Comparison of ENCODE assay signal across 21 mouse cellular contexts in the genomic region with DNA sequence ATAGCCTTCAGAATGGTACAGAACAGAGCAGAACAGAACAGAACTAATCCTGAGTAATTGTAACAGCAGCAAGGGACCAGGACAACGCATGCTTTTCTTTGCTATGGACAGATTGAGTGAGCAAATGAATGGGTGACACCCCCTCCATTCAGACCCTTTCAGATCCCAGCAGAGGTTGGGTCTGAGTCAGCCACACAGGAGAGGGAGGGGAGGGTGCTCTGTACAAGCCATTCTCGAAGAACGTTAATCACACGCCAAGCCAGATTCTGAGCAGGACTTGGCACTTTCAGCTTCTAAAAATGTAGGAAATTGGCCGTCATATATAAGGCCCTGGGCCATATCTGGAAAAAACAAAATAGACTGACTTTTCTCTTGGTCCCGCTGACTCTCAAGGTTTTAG. TPM values are rescaled to one million over a fixed set of nuclear protein-coding genes. Genes with fewer than 3 reads are reported as not detected.
A peak's percentile ranks its signal among the peaks of the same experiment; 100 is the strongest.
DNase-seq lines count a peak whose midpoint lies in the region; ATAC-seq lines count a peak whose summit lies in the region.
"Had no signal": no experiment of that assay in that cellular context is flagged by ENCODE, and none has a peak within 500 bp of the region (broad histone marks: within the 10 kb centered on the region; RNA-seq: fewer than 3 reads in every experiment).

No protein-coding gene starts in this region.

- WGBS in hindbrain, embryonic 10.5 days: 52% methylated on average over 6 of the region's 6 CpGs
- WGBS in hindbrain, embryonic 16.5 days: 37% methylated on average over 6 of the region's 6 CpGs
- WGBS in forebrain, embryonic 16.5 days: 14% methylated on average over 6 of the region's 6 CpGs

- H3K27me3 ChIP-seq in hindbrain, embryonic 10.5 days (ENCODE audit: insufficient read depth, poor library complexity, severe bottlenecking): peaks cover 7% of the 10 kb centered on the region; the same call in 1 of the 2 replicates
- H3K27me3 ChIP-seq in hindbrain, embryonic 16.5 days (replicated peaks; ENCODE audit: control insufficient read depth, insufficient read depth, low read length): no peaks in the 10 kb centered on the region
- H3K27me3 ChIP-seq in forebrain, embryonic 16.5 days (replicated peaks; ENCODE audit: control insufficient read depth, insufficient read depth, low read length): no peaks in the 10 kb centered on the region
- H3K27me3 ChIP-seq: hindbrain, embryonic 15.5 days; liver, embryonic 13.5 days had no signal

- peaks cover 85% of the 10 kb centered on the region for H3K4me1 ChIP-seq in hindbrain, embryonic 10.5 days (replicated peaks)
- H3K4me1 ChIP-seq in hindbrain, embryonic 16.5 days (ENCODE audit: control insufficient read depth, insufficient read depth, low read depth, low read length): no peaks in the 10 kb centered on the region; the same call in 1 of the 2 replicates
- H3K4me1 ChIP-seq in forebrain, embryonic 16.5 days (replicated peaks; ENCODE audit: control insufficient read depth, insufficient read depth, low read length): peaks cover 18% of the 10 kb centered on the region
- H3K4me1 ChIP-seq: hindbrain, embryonic 15.5 days; liver, embryonic 13.5 days had no signal

- peaks cover 39% of the 10 kb centered on the region for H3K36me3 ChIP-seq in hindbrain, embryonic 10.5 days
- no peaks in the 10 kb centered on the region for H3K36me3 ChIP-seq in hindbrain, embryonic 16.5 days (ENCODE audit: control insufficient read depth, insufficient read depth, low read length)
- no peaks in the 10 kb centered on the region for H3K36me3 ChIP-seq in forebrain, embryonic 16.5 days (ENCODE audit: control insufficient read depth, insufficient read depth)
- H3K36me3 ChIP-seq: hindbrain, embryonic 15.5 days; limb, embryonic 12.5 days; liver, embryonic 13.5 days had no signal

- no peaks in the 10 kb centered on the region for H3K9me3 ChIP-seq in hindbrain, embryonic 10.5 days
- H3K9me3 ChIP-seq in hindbrain, embryonic 16.5 days (ENCODE audit: control insufficient read depth, low read length): no peaks in the 10 kb centered on the region
- H3K9me3 ChIP-seq in forebrain, embryonic 16.5 days (ENCODE audit: control insufficient read depth, low read length): no peaks in the 10 kb centered on the region
- H3K9me3 ChIP-seq: hindbrain, embryonic 15.5 days; limb, embryonic 12.5 days; liver, embryonic 13.5 days; midbrain, embryonic 10.5 days had no signal

- no peak for DNase-seq in hindbrain, embryonic 10.5 days (ENCODE audit: low spot score)
- peak; percentile 11 to 12 for DNase-seq in right cerebral cortex, adult 2 months (ENCODE audit: low spot score in 2 of 2)
- no peak for DNase-seq in right cerebral cortex, adult 18-20 months
- DNase-seq in gastrocnemius, postnatal 4 days (ENCODE audit: low spot score in 2 of 2): no peak
- DNase-seq in urinary bladder, adult 18-20 months (ENCODE audit: low spot score in 2 of 2): no peak
- DNase-seq: adrenal gland, postnatal 10 days; cerebellum, adult 11-12 months; cerebellum, postnatal 25 days; embryo, embryonic 11 days; liver, embryonic 13.5 days; retina, postnatal 1 day; thymus, postnatal 36 days had no signal

- no peak overlapping the region for H3K9ac ChIP-seq in hindbrain, embryonic 16.5 days (ENCODE audit: low read depth, low read length)
- H3K9ac ChIP-seq in forebrain, embryonic 16.5 days (replicated peaks; ENCODE audit: low read depth, low read length): no peak overlapping the region
- H3K9ac ChIP-seq: hindbrain, embryonic 15.5 days; limb, embryonic 12.5 days; liver, embryonic 13.5 days had no signal

- H3K27ac ChIP-seq in hindbrain, embryonic 10.5 days: peak overlapping the region; percentile 59; the same call in 1 of the 2 replicates
- H3K27ac ChIP-seq in hindbrain, embryonic 16.5 days (ENCODE audit: low read depth, low read length): no peak overlapping the region
- H3K27ac ChIP-seq in forebrain, embryonic 16.5 days (ENCODE audit: low read length): peak overlapping the region; percentile 31; the same call in 1 of the 2 replicates
- H3K27ac ChIP-seq: hindbrain, embryonic 15.5 days; limb, embryonic 12.5 days; liver, embryonic 13.5 days had no signal

- ATAC-seq in hindbrain, embryonic 16.5 days: no peak
- peak; percentile 27; the same call in 1 of the 2 replicates for ATAC-seq in forebrain, embryonic 16.5 days
- ATAC-seq: intestine, postnatal 0 days; Patski had no signal

- H3K4me2 ChIP-seq in hindbrain, embryonic 16.5 days (ENCODE audit: low read length): no peak overlapping the region
- no peak overlapping the region for H3K4me2 ChIP-seq in forebrain, embryonic 16.5 days (ENCODE audit: low read length)
- H3K4me2 ChIP-seq: heart, embryonic 11.5 days; hindbrain, embryonic 15.5 days; liver, embryonic 13.5 days had no signal

- H3K4me3 ChIP-seq in hindbrain, embryonic 10.5 days: no peak overlapping the region
- H3K4me3 ChIP-seq in hindbrain, embryonic 16.5 days (ENCODE audit: low read length): no peak overlapping the region
- H3K4me3 ChIP-seq in forebrain, embryonic 16.5 days (replicated peaks; ENCODE audit: low read length): no peak overlapping the region
- H3K4me3 ChIP-seq: hindbrain, embryonic 15.5 days; limb, embryonic 12.5 days; liver, embryonic 13.5 days; midbrain, embryonic 10.5 days had no signal

RNA-seq across cellular contexts. Expression of a gene that starts 57.3 kb away (rescaled TPM):
- polyA plus RNA-seq in hindbrain, embryonic 10.5 days (2016; fragmentation: Nextera tagmentation; extraction: Ambion mirVana): 62.6 and 70.5 TPM in 2 replicates
- 5.8 and 9.2 TPM in 2 replicates for polyA plus RNA-seq in hindbrain, embryonic 16.5 days (2015; fragmentation: Nextera tagmentation; extraction: Ambion mirVana)
- 21.9 and 23.6 TPM in 2 replicates for polyA plus RNA-seq in forebrain, embryonic 16.5 days (2015; fragmentation: Nextera tagmentation; extraction: Ambion mirVana)
- total RNA-seq in gastrocnemius, postnatal 4 days (2021): 1 to 10 TPM; 3.3 to 4.6 TPM
- total RNA-seq: neutrophil, adult 5-6 weeks had no signal

Comparison
In these comparisons a context has a peak if more than half of its experiments do, and no peak if none do; other contexts are left out.
1. DNase-seq: peak in right cerebral cortex, adult 2 months (2 of 2); none in hindbrain, embryonic 10.5 days (single experiment), right cerebral cortex, adult 18-20 months (single experiment), gastrocnemius, postnatal 4 days (0 of 2) and urinary bladder, adult 18-20 months (0 of 2).